Mouse (Mus musculus) lung, embryonic 16.5 days (tissue): ENCODE measurements around the gene Dlg5. TPM values are rescaled to one million over a fixed set of nuclear protein-coding genes. Genes with fewer than 3 reads are reported as not detected.

ENCODE experiments used
- ATAC-seq: fragments of 200-750 bp; cut with Nextera tagmentation; 2 replicates; pipeline ENCODE4 v1.8.0; 2017; ENCODE audit warnings: low read depth, mild to moderate bottlenecking, moderate library complexity
- H3K27ac ChIP-seq: fragments of 300-500 bp; sonication (generic); 2 replicates; pipeline ENCODE4 v1.5.1; 2014; ENCODE audit warnings: mild to moderate bottlenecking, control low read depth, low read length
- H3K27me3 ChIP-seq: fragments of 300-500 bp; sonication (generic); 2 replicates; pipeline ENCODE4 v1.6.1; 2014; ENCODE audit warnings: low read depth, low read length, mixed read lengths; ENCODE audit not compliant: control insufficient read depth, insufficient read depth
- H3K36me3 ChIP-seq: fragments of 300-500 bp; sonication (generic); 2 replicates; pipeline ENCODE4 v1.6.1; 2014; ENCODE audit warnings: low read length; ENCODE audit not compliant: control insufficient read depth, insufficient read depth
- H3K4me1 ChIP-seq: fragments of 300-500 bp; sonication (generic); replicated peaks from 2 replicates; pipeline ENCODE4 v1.6.1; 2014; ENCODE audit warnings: low read length, mixed read lengths; ENCODE audit not compliant: control insufficient read depth, insufficient read depth
- H3K4me2 ChIP-seq: fragments of 300-500 bp; sonication (generic); 2 replicates; pipeline ENCODE4 v1.6.1; 2014; ENCODE audit warnings: low read depth, low read length, control low read depth
- H3K4me3 ChIP-seq: fragments of 300-500 bp; sonication (generic); 2 replicates; pipeline ENCODE4 v1.5.1; 2014; ENCODE audit warnings: mild to moderate bottlenecking, low read length, control low read depth
- H3K9ac ChIP-seq: fragments of 300-500 bp; sonication (generic); 2 replicates; pipeline ENCODE4 v1.6.1; 2014; ENCODE audit warnings: low read length, control low read depth
- H3K9me3 ChIP-seq: fragments of 300-500 bp; sonication (generic); 2 replicates; pipeline ENCODE4 v1.6.1; 2016; ENCODE audit warnings: low read length; ENCODE audit not compliant: control insufficient read depth
- WGBS: fragments of 180-500 bp; shearing (Covaris S2); extraction: QIAGEN DNeasy Blood & Tissue Kit; methylation state at CpG from one replicate; pipeline ENCODE4 v1.1.7; 2014; 5-methylcytosine and 5-hydroxymethylcytosine counted together
- polyA plus RNA-seq: library from polyadenylated mRNA; unstranded; fragments of >200 nt; fragmentation: Nextera tagmentation; extraction: Ambion mirVana; gene quantifications from 2 replicates; pipeline ENCODE4 v1.2.1, GENCODE M21; 2015

Gene Dlg5
- polyA plus RNA-seq, 1 experiment from 2014 or later, result 9.9 TPM

DNA sequence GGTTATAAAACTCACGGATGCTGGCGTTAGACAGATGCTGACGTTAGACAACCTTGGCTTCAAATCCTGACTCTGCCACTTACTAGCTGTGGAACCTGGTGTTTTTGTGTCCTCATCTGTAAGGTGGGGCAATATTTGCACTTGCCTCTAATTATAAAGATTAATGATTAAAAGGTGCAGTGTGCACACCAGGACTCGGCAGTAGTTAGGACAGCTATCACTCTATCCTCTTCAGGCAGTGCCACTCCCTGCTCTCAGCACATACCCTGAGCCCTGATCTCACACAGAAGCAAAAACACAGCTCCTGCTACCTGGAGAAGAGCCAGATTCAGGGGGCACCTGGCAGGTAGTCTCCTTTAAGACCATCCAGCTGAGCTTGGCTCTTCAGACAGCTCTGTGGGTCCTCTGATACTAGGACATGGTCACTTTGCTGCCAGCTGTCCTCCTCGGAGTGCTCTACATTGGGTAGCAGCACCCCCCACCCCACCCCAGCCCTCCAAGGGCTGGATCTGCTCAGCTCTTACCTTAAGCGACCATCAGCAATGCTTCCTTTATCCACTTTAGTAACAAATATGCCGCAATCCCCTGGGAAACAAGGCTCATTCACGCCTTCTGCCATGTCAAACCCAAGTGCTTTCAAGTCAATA is 80.9 kb downstream of the Dlg5 start:
- Histone ChIP-seq H3K4me1 (no peaks in the 10 kb centered on the region), H3K9me3 (no peaks in the 10 kb centered on the region), H3K4me2 (no peak overlapping the region), H3K27ac (no peak overlapping the region), H3K4me3 (no peak overlapping the region), H3K27me3 (no peaks in the 10 kb centered on the region), H3K36me3 (peaks cover 30% of the 10 kb centered on the region), H3K9ac (no peak overlapping the region)
- ATAC-seq, result no peak
- WGBS, result 82% methylated on average over 8 of the region's 8 CpGs

GRCm38 (mm10) chr14:24162856-24163255 is 82.9 kb downstream of the Dlg5 start:
- no peak overlapping the region for H3K4me3 ChIP-seq
- H3K36me3 ChIP-seq, result peaks cover 30% of the 10 kb centered on the region
- H3K9me3 ChIP-seq, result no peaks in the 10 kb centered on the region
- WGBS, result 86% methylated on average over 10 of the region's 10 CpGs
- no peak for ATAC-seq
- no peak overlapping the region for H3K27ac ChIP-seq
- H3K4me2 ChIP-seq, result no peak overlapping the region
- no peaks in the 10 kb centered on the region for H3K27me3 ChIP-seq
- H3K9ac ChIP-seq, result no peak overlapping the region
- H3K4me1 ChIP-seq, result no peaks in the 10 kb centered on the region

GRCm38 (mm10) chr14:24148892-24149291 is 96.8 kb downstream of the Dlg5 start:
- no peak overlapping the region for H3K4me3 ChIP-seq
- H3K4me2 ChIP-seq, result no peak overlapping the region
- ATAC-seq, result no peak
- WGBS, result 83% methylated on average over 2 of the region's 2 CpGs
- H3K27me3 ChIP-seq, result no peaks in the 10 kb centered on the region
- peaks cover 44% of the 10 kb centered on the region for H3K36me3 ChIP-seq
- H3K27ac ChIP-seq, result no peak overlapping the region
- no peaks in the 10 kb centered on the region for H3K9me3 ChIP-seq
- H3K4me1 ChIP-seq, result no peaks in the 10 kb centered on the region
- no peak overlapping the region for H3K9ac ChIP-seq

GRCm38 (mm10) chr14:24144821-24145220 is 100.9 kb downstream of the Dlg5 start:
- Histone ChIP-seq H3K9me3 (no peaks in the 10 kb centered on the region), H3K4me3 (no peak overlapping the region), H3K27ac (0 out of 2 replicates have a peak overlapping the region, but pooled peaks have one; percentile 16), H3K4me2 (no peak overlapping the region), H3K36me3 (peaks cover 29% of the 10 kb centered on the region), H3K9ac (no peak overlapping the region), H3K4me1 (no peaks in the 10 kb centered on the region; the same call in 1 of the 2 replicates), H3K27me3 (no peaks in the 10 kb centered on the region)
- WGBS, result 78% methylated on average over 3 of the region's 3 CpGs
- ATAC-seq, result no peak

GRCm38 (mm10) chr14:24144421-24144820 is 101.3 kb downstream of the Dlg5 start:
- no peak for ATAC-seq
- Histone ChIP-seq H3K9ac (no peak overlapping the region), H3K9me3 (no peaks in the 10 kb centered on the region), H3K4me3 (no peak overlapping the region), H3K4me1 (no peaks in the 10 kb centered on the region; the same call in 1 of the 2 replicates), H3K27ac (0 out of 2 replicates have a peak overlapping the region, but pooled peaks have one; percentile 16), H3K4me2 (no peak overlapping the region), H3K27me3 (no peaks in the 10 kb centered on the region), H3K36me3 (peaks cover 25% of the 10 kb centered on the region)
- 29% methylated on average over 8 of the region's 8 CpGs for WGBS

GRCm38 (mm10) chr14:24142926-24143430 is 102.7 kb downstream of the Dlg5 start:
- Histone ChIP-seq H3K9me3 (no peaks in the 10 kb centered on the region), H3K36me3 (peaks cover 29% of the 10 kb centered on the region), H3K27ac (no peak overlapping the region), H3K9ac (no peak overlapping the region), H3K4me3 (no peak overlapping the region), H3K4me2 (no peak overlapping the region), H3K4me1 (no peaks in the 10 kb centered on the region; the same call in 1 of the 2 replicates), H3K27me3 (no peaks in the 10 kb centered on the region)
- ATAC-seq, result no peak
- WGBS, result 78% methylated on average over 3 of the region's 3 CpGs

GRCm38 (mm10) chr14:24141727-24142126 is 104.0 kb downstream of the Dlg5 start:
- H3K4me2 ChIP-seq, result no peak overlapping the region
- WGBS, result 76% methylated on average over 3 of the region's 3 CpGs
- ATAC-seq, result no peak
- no peaks in the 10 kb centered on the region; the same call in 1 of the 2 replicates for H3K4me1 ChIP-seq
- H3K27ac ChIP-seq, result no peak overlapping the region
- no peaks in the 10 kb centered on the region for H3K9me3 ChIP-seq
- peaks cover 28% of the 10 kb centered on the region for H3K36me3 ChIP-seq
- no peaks in the 10 kb centered on the region for H3K27me3 ChIP-seq
- no peak overlapping the region for H3K9ac ChIP-seq
- no peak overlapping the region for H3K4me3 ChIP-seq

- H3K27me3 ChIP-seq, result no peaks in the 10 kb centered on the region
- no peak overlapping the region for H3K4me2 ChIP-seq
- H3K9ac ChIP-seq, result no peak overlapping the region
- 70% methylated on average over 8 of the region's 8 CpGs for WGBS
- no peaks in the 10 kb centered on the region; the same call in 1 of the 2 replicates for H3K4me1 ChIP-seq
- H3K4me3 ChIP-seq, result no peak overlapping the region
- no peaks in the 10 kb centered on the region for H3K9me3 ChIP-seq
- H3K36me3 ChIP-seq, result peaks cover 22% of the 10 kb centered on the region
- no peak for ATAC-seq
- H3K27ac ChIP-seq, result no peak overlapping the region
Measured at GRCm38 (mm10) chr14:24140297-24140812, 105.4 kb downstream of the Dlg5 start.

- Histone ChIP-seq H3K27me3 (no peaks in the 10 kb centered on the region), H3K4me3 (no peak overlapping the region), H3K4me1 (no peaks in the 10 kb centered on the region; the same call in 1 of the 2 replicates), H3K9ac (no peak overlapping the region), H3K4me2 (no peak overlapping the region), H3K36me3 (peaks cover 17% of the 10 kb centered on the region), H3K27ac (no peak overlapping the region), H3K9me3 (no peaks in the 10 kb centered on the region)
- WGBS, result 95% methylated on average over 11 of the region's 11 CpGs
- ATAC-seq, result no peak
Measured at GRCm38 (mm10) chr14:24136908-24137307, 108.8 kb downstream of the Dlg5 start.
